Mouse (Mus musculus) kidney, adult 2 months (tissue): ENCODE results near the gene Esyt1.

Experiments
- CTCF ChIP-seq: fragments of 200-500 bp; conservative IDR thresholded peaks from 2 replicates; pipeline ENCODE4 v1.5.1; 2011; ENCODE audit warnings: low read depth, mild to moderate bottlenecking, control low read depth, low read length, moderate library complexity, mixed read lengths; ENCODE audit not compliant: insufficient read depth, insufficient read length
- POLR2A ChIP-seq: fragments of 200-500 bp; IDR thresholded peaks from one replicate; pipeline ENCODE4 v1.6.1; 2011; ENCODE audit warnings: low read depth, low read length, control low read depth

DNA sequence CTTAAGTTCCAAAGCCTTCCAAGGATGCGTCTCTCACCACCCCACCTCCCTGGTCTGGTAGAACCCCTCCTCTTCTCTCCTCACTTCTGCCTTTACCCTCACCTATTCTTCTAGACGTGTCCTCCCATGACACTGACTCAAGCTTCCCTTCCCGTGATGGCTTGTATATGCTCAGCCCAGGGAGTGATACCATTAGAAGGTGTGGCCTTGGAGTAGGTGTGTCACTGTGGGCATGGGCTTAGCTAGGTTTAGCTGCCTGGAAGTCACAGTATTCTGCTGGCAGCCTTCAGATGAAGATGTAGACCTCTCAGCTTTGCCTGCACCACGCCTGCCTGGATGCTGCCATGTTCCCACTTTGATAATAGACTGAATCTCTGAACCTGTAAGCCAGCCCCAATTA is 10.6 kb downstream of the Esyt1 start:
- TF ChIP-seq CTCF (no peak), POLR2A (no peak)
